Mouse (Mus musculus) heart, postnatal 0 days (tissue): ENCODE measurements around the gene Rpia. TPM values are rescaled to one million over a fixed set of nuclear protein-coding genes. Genes with fewer than 3 reads are reported as not detected.

ENCODE experiments used
- ATAC-seq: fragments of 200-750 bp; cut with Nextera tagmentation; 2 replicates; pipeline ENCODE4 v1.8.0; 2017; ENCODE audit warnings: low read depth, moderate number of reproducible peaks, moderate library complexity; ENCODE audit not compliant: insufficient read depth
- DNase-seq: peaks from one replicate; pipeline ENCODE4 v3.0.0-alpha.2; 2016; ENCODE audit warnings: low spot score
- H3K27ac ChIP-seq: fragments of 300-500 bp; sonication (generic); 2 replicates; pipeline ENCODE4 v1.5.1; 2014; ENCODE audit warnings: low read depth, mild to moderate bottlenecking
- H3K27me3 ChIP-seq: fragments of 300-500 bp; sonication (generic); 2 replicates; pipeline ENCODE4 v1.6.1; 2014; ENCODE audit warnings: low read length, mixed read lengths; ENCODE audit not compliant: control insufficient read depth, insufficient read depth
- H3K36me3 ChIP-seq: fragments of 300-500 bp; sonication (generic); replicated peaks from 2 replicates; pipeline ENCODE4 v1.6.1; 2014; ENCODE audit warnings: low read length, mixed read lengths; ENCODE audit not compliant: control insufficient read depth, insufficient read depth
- H3K4me1 ChIP-seq: fragments of 300-500 bp; sonication (generic); 2 replicates; pipeline ENCODE4 v1.6.1; 2014; ENCODE audit warnings: antibody characterized with exemption; ENCODE audit not compliant: control insufficient read depth, insufficient read depth
- H3K4me2 ChIP-seq: fragments of 300-500 bp; sonication (generic); 2 replicates; pipeline ENCODE4 v1.6.1; 2014; ENCODE audit warnings: low read depth, mild to moderate bottlenecking, low read length, moderate library complexity
- H3K4me3 ChIP-seq: fragments of 300-500 bp; sonication (generic); 2 replicates; pipeline ENCODE4 v1.5.1; 2014; ENCODE audit warnings: low read depth, low read length
- H3K9ac ChIP-seq: fragments of 300-500 bp; sonication (generic); replicated peaks from 2 replicates; pipeline ENCODE4 v1.6.1; 2014; ENCODE audit warnings: low read depth, low read length, mixed read lengths
- H3K9me3 ChIP-seq: fragments of 300-500 bp; sonication (generic); replicated peaks from 2 replicates; pipeline ENCODE4 v1.6.1; 2016; ENCODE audit warnings: low read length; ENCODE audit not compliant: control insufficient read depth
- CTCF ChIP-seq: IDR thresholded peaks from 2 replicates; pipeline ENCODE4 v1.5.1; 2016; ENCODE audit warnings: antibody characterized with exemption, control low read depth, low read depth
- EP300 ChIP-seq: IDR thresholded peaks from 2 replicates; pipeline ENCODE4 v1.6.1; 2016; ENCODE audit warnings: antibody characterized with exemption, low read depth
- WGBS: fragments of 180-500 bp; shearing (Covaris S2); extraction: QIAGEN DNeasy Blood & Tissue Kit; methylation state at CpG from one replicate; pipeline ENCODE4 v1.1.7; 2014; 5-methylcytosine and 5-hydroxymethylcytosine counted together
- polyA plus RNA-seq: library from polyadenylated mRNA; unstranded; fragments of >200 nt; fragmentation: Nextera tagmentation; extraction: Ambion mirVana; gene quantifications from 2 replicates; pipeline ENCODE4 v1.2.1, GENCODE M21; 2015
- total RNA-seq: library from RNA; depleted of rRNA; stranded (reverse); fragments of >200 nt; gene quantifications from 2 replicates; pipeline ENCODE4 v1.2.3, GENCODE M21; 2014; ENCODE audit warnings: low replicate concordance

Rpia gene
- total and polyA plus RNA-seq, 2 experiments from 2014 or later, result 0.87 to 4.9 TPM

DNA sequence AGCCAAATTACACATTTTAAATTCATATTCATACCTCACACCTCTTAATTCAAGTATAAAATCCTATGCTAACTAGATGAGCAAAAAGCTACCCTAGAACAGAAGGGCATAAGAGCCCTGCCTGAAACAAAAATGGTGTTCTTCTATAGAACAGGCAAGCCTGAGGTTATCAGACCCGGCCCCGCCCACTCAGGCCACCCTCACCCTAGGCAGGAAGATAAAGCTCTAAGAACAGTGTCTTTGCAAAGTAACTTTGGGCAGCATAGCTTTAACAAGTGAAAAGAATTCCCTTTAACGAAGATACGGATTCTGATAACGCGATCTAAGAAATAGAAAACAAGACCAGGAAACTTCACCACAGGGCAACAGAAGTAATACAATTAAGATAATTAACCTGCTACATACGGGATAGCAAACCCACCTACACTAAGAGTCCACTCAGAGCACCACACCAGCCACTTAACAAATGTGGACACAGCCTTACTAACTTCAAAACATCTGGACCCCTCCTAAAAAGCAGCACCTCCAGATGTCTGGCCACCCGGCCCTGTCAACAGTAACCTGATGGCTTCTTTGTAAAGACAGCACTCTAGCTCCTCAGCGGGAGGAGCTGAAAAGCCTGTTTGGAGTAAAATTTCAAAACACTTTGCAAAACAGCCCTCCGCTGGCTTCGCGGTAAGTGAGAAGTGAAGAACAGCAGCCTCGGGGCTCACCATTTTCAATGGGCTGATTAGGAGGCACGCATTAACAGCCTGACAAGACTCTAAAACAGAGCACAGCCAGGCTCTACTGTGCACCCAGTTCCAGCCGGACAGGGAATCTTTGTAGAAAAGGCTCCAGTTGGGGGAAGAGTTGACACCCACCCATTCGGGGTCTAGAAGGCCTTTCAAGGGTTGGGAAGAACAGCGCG is 925 bp downstream of the Rpia start:
- ATAC-seq, result peak; percentile 7
- DNase-seq, result no peak
- Histone ChIP-seq H3K27ac (peak overlapping the region; percentile 77), H3K9me3 (no peaks in the 10 kb centered on the region), H3K4me1 (peaks cover 21% of the 10 kb centered on the region; the same call in 1 of the 2 replicates), H3K36me3 (no peaks in the 10 kb centered on the region; the same call in 1 of the 2 replicates), H3K4me2 (peak overlapping the region; percentile 90), H3K27me3 (no peaks in the 10 kb centered on the region), H3K4me3 (peak overlapping the region; percentile 68), H3K9ac (peak overlapping the region; percentile 61)
- WGBS, result 4% methylated on average over 18 of the region's 18 CpGs
- no peak for TF ChIP-seq EP300
- TF ChIP-seq CTCF, result no peak

GRCm38 (mm10) chr6:70790034-70790650 is 1.9 kb downstream of the Rpia start:
- peaks cover 21% of the 10 kb centered on the region; the same call in 1 of the 2 replicates for H3K4me1 ChIP-seq
- WGBS, result 71% methylated on average over 9 of the region's 9 CpGs
- H3K4me3 ChIP-seq, result no peak overlapping the region
- H3K9me3 ChIP-seq, result no peaks in the 10 kb centered on the region
- peaks cover 1% of the 10 kb centered on the region for H3K36me3 ChIP-seq
- ATAC-seq, result no peak
- no peak for DNase-seq
- TF ChIP-seq CTCF, result no peak
- TF ChIP-seq EP300, result no peak
- H3K9ac ChIP-seq, result no peak overlapping the region
- no peaks in the 10 kb centered on the region for H3K27me3 ChIP-seq
- H3K27ac ChIP-seq, result no peak overlapping the region
- H3K4me2 ChIP-seq, result peak overlapping the region; percentile 90

DNA sequence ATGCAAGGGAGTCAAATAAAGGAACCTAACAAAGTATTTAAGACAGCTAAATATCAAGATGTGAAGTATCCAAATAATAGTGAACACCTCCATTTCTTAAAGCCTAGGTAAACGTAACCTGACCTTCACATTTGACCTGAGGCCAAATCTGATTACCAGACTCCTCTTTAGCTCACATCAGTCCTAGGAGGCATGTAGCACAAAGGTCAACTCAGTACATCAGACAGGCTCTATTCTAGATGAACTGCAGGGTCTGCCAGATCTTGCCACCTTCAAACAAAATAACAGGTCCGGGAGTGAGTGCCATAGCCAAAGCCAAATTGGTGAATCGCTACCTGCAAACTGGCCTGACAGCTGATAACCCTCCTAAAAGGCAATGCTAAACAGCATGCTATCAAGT is 2.9 kb downstream of the Rpia start:
- Histone ChIP-seq H3K36me3 (peaks cover 5% of the 10 kb centered on the region), H3K27me3 (no peaks in the 10 kb centered on the region), H3K9ac (no peak overlapping the region), H3K4me2 (no peak overlapping the region), H3K4me3 (no peak overlapping the region), H3K4me1 (peaks cover 21% of the 10 kb centered on the region; the same call in 1 of the 2 replicates), H3K27ac (no peak overlapping the region), H3K9me3 (no peaks in the 10 kb centered on the region)
- ATAC-seq, result no peak
- WGBS, result 86% methylated on average over 3 of the region's 3 CpGs
- TF ChIP-seq EP300 (no peak), CTCF (no peak)
- no peak for DNase-seq

- ATAC-seq, result no peak
- H3K36me3 ChIP-seq, result peaks cover 16% of the 10 kb centered on the region
- peaks cover 17% of the 10 kb centered on the region; the same call in 1 of the 2 replicates for H3K4me1 ChIP-seq
- H3K4me3 ChIP-seq, result no peak overlapping the region
- H3K9me3 ChIP-seq, result no peaks in the 10 kb centered on the region
- H3K27ac ChIP-seq, result no peak overlapping the region
- WGBS, result 51% methylated on average over 2 of the region's 2 CpGs
- H3K9ac ChIP-seq, result no peak overlapping the region
- H3K4me2 ChIP-seq, result no peak overlapping the region
- no peaks in the 10 kb centered on the region for H3K27me3 ChIP-seq
- no peak for DNase-seq
- TF ChIP-seq CTCF (no peak), EP300 (no peak)
Observed at GRCm38 (mm10) chr6:70787524-70787923, 4.5 kb downstream of the Rpia start.

DNA sequence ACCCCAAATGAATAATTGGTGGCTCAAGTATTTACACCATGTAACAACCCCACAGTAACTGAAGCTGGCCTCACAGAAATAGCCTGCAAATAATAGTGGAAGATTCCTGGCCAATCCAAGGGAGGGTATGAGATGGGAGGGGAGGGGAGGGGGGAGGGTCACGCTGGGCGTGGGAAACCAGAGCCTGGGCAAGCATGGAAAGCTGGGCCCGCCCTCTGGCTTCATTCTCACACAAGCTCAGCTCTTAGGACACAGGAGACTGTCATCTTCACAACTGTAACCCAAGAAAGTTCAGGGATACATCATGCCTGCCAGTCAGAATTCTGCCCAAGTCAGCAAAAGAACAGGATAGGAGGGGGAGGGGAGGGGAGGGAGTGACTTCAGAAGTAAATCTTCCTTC is 6.2 kb downstream of the Rpia start:
- WGBS, result 59% methylated on average over 3 of the region's 3 CpGs

More for the DNA sequence above, 6.2 kb downstream of the Rpia start:
- TF ChIP-seq EP300 (no peak), CTCF (no peak)
- H3K27me3 ChIP-seq, result no peaks in the 10 kb centered on the region
- H3K9me3 ChIP-seq, result no peaks in the 10 kb centered on the region
- no peak for ATAC-seq
- H3K36me3 ChIP-seq, result peaks cover 19% of the 10 kb centered on the region
- H3K4me1 ChIP-seq, result peaks cover 12% of the 10 kb centered on the region; the same call in 1 of the 2 replicates
- H3K4me3 ChIP-seq, result no peak overlapping the region
- no peak overlapping the region for H3K27ac ChIP-seq
- no peak overlapping the region for H3K4me2 ChIP-seq
- no peak for DNase-seq
- H3K9ac ChIP-seq, result no peak overlapping the region
